Mouse (Mus musculus): ENCODE data around the gene 4933402D24Rik. TPM values are rescaled to one million over a fixed set of nuclear protein-coding genes. Genes with fewer than 3 reads are reported as not detected.

4933402D24Rik gene
- total RNA-seq, 2 experiments from 2014 or later, result not detected

Other genes with a start within 250 kb of the 4933402D24Rik start
- under 1 TPM; 0.66 to 0.71 TPM for gene Gm39653, start 153.3 kb downstream of the 4933402D24Rik start, total RNA-seq (2021)
- gene Dytn, start 82.3 kb downstream of the 4933402D24Rik start, total RNA-seq (2021), result under 1 TPM in 1 of 2 experiments, not detected in 1; 0.07 TPM
- 1 to 10 TPM in 1 of 2 experiments, under 1 TPM in 1; 0.37 to 1.3 TPM for gene Mdh1b, start 38.9 kb downstream of the 4933402D24Rik start, total RNA-seq (2021)
- 10 to 100 TPM; 22.0 to 22.5 TPM for gene Fastkd2, start 38.7 kb downstream of the 4933402D24Rik start, total RNA-seq (2021)

Data from left cerebral cortex, postnatal 25 days (tissue).